Mouse (Mus musculus) MEL (cell line): ENCODE data around the gene Susd6. TPM values are rescaled to one million over a fixed set of nuclear protein-coding genes. Genes with fewer than 3 reads are reported as not detected.

Experiments
- DNase-seq: peaks from one replicate; pipeline ENCODE4 v3.0.0; 2011; ENCODE audit warnings: low read depth, low spot score
- H3K27ac ChIP-seq: 2 replicates; pipeline ENCODE4 v1.5.1; 2012; ENCODE audit warnings: low read depth, mild to moderate bottlenecking, control low read depth, low read length, moderate library complexity; ENCODE audit not compliant: control insufficient read depth
- H3K27me3 ChIP-seq, 2 experiments: fragments of 150-350 bp in 1 of 2; sonication (generic) in 1 of 2; 2 replicates each; pipeline ENCODE4 v1.6.1; 2012; ENCODE audit warnings: low read length in 2 of 2, mild to moderate bottlenecking in 2 of 2, improper control_type of control experiment in 1 of 2, moderate library complexity in 1 of 2; ENCODE audit not compliant: insufficient read depth in 2 of 2, control insufficient read depth in 1 of 2
- H3K36me3 ChIP-seq, 2 experiments: 2 replicates each; pipeline ENCODE4 v1.6.1; 2012 to 2014; ENCODE audit warnings: low read length in 2 of 2, improper control_type of control experiment in 1 of 2, inconsistent platforms in 1 of 2, mild to moderate bottlenecking in 1 of 2; ENCODE audit not compliant: insufficient read depth in 2 of 2, control insufficient read depth in 1 of 2
- H3K4me1 ChIP-seq, 2 experiments: fragments of 150-350 bp in 1 of 2; sonication (generic) in 1 of 2; 2 replicates each; pipeline ENCODE4 v1.6.1; 2012; ENCODE audit warnings: low read length in 2 of 2, improper control_type of control experiment in 1 of 2, mild to moderate bottlenecking in 1 of 2; ENCODE audit not compliant: insufficient read depth in 2 of 2, control insufficient read depth in 1 of 2
- H3K4me3 ChIP-seq, 2 experiments: fragments of 150-350 bp in 1 of 2; sonication (generic) in 1 of 2; 2 replicates each; pipeline ENCODE4 v1.5.1; 2012; ENCODE audit warnings: low read depth in 2 of 2, low read length in 2 of 2, mild to moderate bottlenecking in 2 of 2, moderate library complexity in 2 of 2, control low read depth in 1 of 2, improper control_type of control experiment in 1 of 2; ENCODE audit not compliant: control insufficient read depth in 1 of 2, insufficient read depth in 1 of 2
- H3K79me2 ChIP-seq: 2 replicates; pipeline ENCODE4 v1.6.1; 2012; ENCODE audit warnings: mild to moderate bottlenecking, low read length, moderate library complexity; ENCODE audit not compliant: control insufficient read depth, poor library complexity, insufficient read depth
- H3K9ac ChIP-seq: 2 replicates; pipeline ENCODE4 v1.6.1; 2012; ENCODE audit warnings: low read depth, mild to moderate bottlenecking, control low read depth, low read length, moderate library complexity; ENCODE audit not compliant: control insufficient read depth, poor library complexity, severe bottlenecking
- H3K9me3 ChIP-seq: fragments of 150-350 bp; sonication (generic); replicated peaks from 2 replicates; pipeline ENCODE4 v1.6.1; 2012; ENCODE audit warnings: mild to moderate bottlenecking, low read length, improper control_type of control experiment, moderate library complexity; ENCODE audit not compliant: insufficient read depth
- CTCF ChIP-seq, 3 experiments: IDR thresholded peaks in 2 of 3; conservative IDR thresholded peaks in 1 of 3; 2 replicates each; pipeline ENCODE4 v1.5.1; 2011 to 2012; ENCODE audit warnings: low read length in 3 of 3, low read depth in 2 of 3, mild to moderate bottlenecking in 2 of 3, improper control_type of control experiment in 1 of 3, inconsistent platforms in 1 of 3, mixed read lengths in 1 of 3, moderate library complexity in 1 of 3; ENCODE audit not compliant: control insufficient read depth in 1 of 3, insufficient read depth in 1 of 3, poor library complexity in 1 of 3, severe bottlenecking in 1 of 3
- ELF1 ChIP-seq: IDR thresholded peaks from 2 replicates; pipeline ENCODE4 v1.6.1; 2014; ENCODE audit warnings: low read depth, mild to moderate bottlenecking, inconsistent platforms, low read length, improper control_type of control experiment, moderate library complexity
- EP300 ChIP-seq, 2 experiments: IDR thresholded peaks; 2 replicates each; pipeline ENCODE4 v1.6.1; 2011; ENCODE audit warnings: improper control_type of control experiment in 2 of 2, low read length in 2 of 2, low read depth in 1 of 2, mild to moderate bottlenecking in 1 of 2
- GABPA ChIP-seq: IDR thresholded peaks from 2 replicates; pipeline ENCODE4 v1.6.1; 2012; ENCODE audit warnings: low read depth, mild to moderate bottlenecking, inconsistent platforms, low read length, improper control_type of control experiment, moderate library complexity
- JUND ChIP-seq: IDR thresholded peaks from 2 replicates; pipeline ENCODE4 v1.6.1; 2011; ENCODE audit warnings: low read depth, mild to moderate bottlenecking, improper control_type of control experiment, low read length
- KAT2A ChIP-seq: conservative IDR thresholded peaks from 2 replicates; pipeline ENCODE4 v1.6.1; 2012; ENCODE audit warnings: low read depth, low read length, improper control_type of control experiment, inconsistent platforms
- MAX ChIP-seq: IDR thresholded peaks from 2 replicates; pipeline ENCODE4 v1.6.1; 2011; ENCODE audit warnings: low read length, improper control_type of control experiment
- MAZ ChIP-seq: IDR thresholded peaks from 2 replicates; pipeline ENCODE4 v1.6.1; 2012; ENCODE audit warnings: low read depth, mild to moderate bottlenecking, inconsistent platforms, low read length, improper control_type of control experiment
- MEF2A ChIP-seq: IDR thresholded peaks from 2 replicates; pipeline ENCODE4 v1.6.1; 2014; ENCODE audit warnings: low read depth, mild to moderate bottlenecking, inconsistent platforms, low read length, improper control_type of control experiment; ENCODE audit not compliant: poor library complexity, insufficient replicate concordance, severe bottlenecking; ENCODE audit errors: extremely low read depth
- MYB ChIP-seq: IDR thresholded peaks from 2 replicates; pipeline ENCODE4 v1.6.1; 2011; ENCODE audit warnings: mild to moderate bottlenecking, low read depth, low read length, improper control_type of control experiment
- MYC ChIP-seq: IDR thresholded peaks from 2 replicates; pipeline ENCODE4 v1.6.1; 2011; ENCODE audit warnings: low read depth, mild to moderate bottlenecking, low read length, improper control_type of control experiment, moderate library complexity
- NRF1 ChIP-seq: IDR thresholded peaks from 2 replicates; pipeline ENCODE4 v1.6.1; 2014; ENCODE audit warnings: low read depth, mild to moderate bottlenecking, inconsistent platforms, low read length, improper control_type of control experiment, moderate library complexity; ENCODE audit not compliant: poor library complexity, insufficient read depth, severe bottlenecking
- POLR2AphosphoS5 ChIP-seq: IDR thresholded peaks from 2 replicates; pipeline ENCODE4 v1.6.1; 2012; ENCODE audit warnings: low read depth, borderline replicate concordance, mild to moderate bottlenecking, inconsistent platforms, low read length, moderate library complexity, mixed read lengths
- RAD21 ChIP-seq: IDR thresholded peaks from 2 replicates; pipeline ENCODE4 v1.6.1; 2011; ENCODE audit warnings: mild to moderate bottlenecking, low read depth, low read length, improper control_type of control experiment
- SIN3A ChIP-seq: IDR thresholded peaks from 2 replicates; pipeline ENCODE4 v1.6.1; 2012; ENCODE audit warnings: low read length, improper control_type of control experiment, inconsistent platforms
- TAL1 ChIP-seq: IDR thresholded peaks from 2 replicates; pipeline ENCODE4 v1.6.1; 2012; ENCODE audit warnings: mild to moderate bottlenecking, inconsistent platforms, low read length, moderate library complexity, mixed read lengths
- UBTF ChIP-seq: IDR thresholded peaks from 2 replicates; pipeline ENCODE4 v1.6.1; 2012; ENCODE audit warnings: low read depth, mild to moderate bottlenecking, inconsistent platforms, low read length, improper control_type of control experiment, moderate library complexity, borderline replicate concordance; ENCODE audit not compliant: insufficient read depth
- USF1 ChIP-seq: IDR thresholded peaks from 2 replicates; pipeline ENCODE4 v1.6.1; 2014; ENCODE audit warnings: low read depth, mild to moderate bottlenecking, inconsistent platforms, low read length, improper control_type of control experiment, moderate library complexity
- ZMIZ1 ChIP-seq: IDR thresholded peaks from 2 replicates; pipeline ENCODE4 v1.6.1; 2012; ENCODE audit warnings: low read depth, mild to moderate bottlenecking, inconsistent platforms, low read length, improper control_type of control experiment, moderate library complexity
- ZNF384 ChIP-seq: IDR thresholded peaks from 2 replicates; pipeline ENCODE4 v1.6.1; 2012; ENCODE audit warnings: low read depth, mild to moderate bottlenecking, inconsistent platforms, low read length, improper control_type of control experiment
- polyA plus RNA-seq, 2 experiments: library from polyadenylated mRNA; stranded (reverse) in 1 of 2; unstranded in 1 of 2; fragments of >175 nt in 1 of 2; fragments of >200 nt in 1 of 2; gene quantifications; 2 replicates each; pipeline versions ENCODE4 v1.2.1 to v1.2.4; 2012; ENCODE audit warnings: low replicate concordance in 2 of 2, low read depth in 1 of 2; ENCODE audit not compliant: insufficient read length in 2 of 2, insufficient read depth in 1 of 2, missing spikeins in 1 of 2
- total RNA-seq: library from RNA; depleted of rRNA; stranded (reverse); fragments of 300-350 nt; gene quantifications from 2 replicates; pipeline ENCODE4 v1.2.3, GENCODE M21; 2012

The Susd6 gene
- total and polyA plus RNA-seq, 3 experiments: 12.2 to 22.4 TPM; not detected in 1

DNA sequence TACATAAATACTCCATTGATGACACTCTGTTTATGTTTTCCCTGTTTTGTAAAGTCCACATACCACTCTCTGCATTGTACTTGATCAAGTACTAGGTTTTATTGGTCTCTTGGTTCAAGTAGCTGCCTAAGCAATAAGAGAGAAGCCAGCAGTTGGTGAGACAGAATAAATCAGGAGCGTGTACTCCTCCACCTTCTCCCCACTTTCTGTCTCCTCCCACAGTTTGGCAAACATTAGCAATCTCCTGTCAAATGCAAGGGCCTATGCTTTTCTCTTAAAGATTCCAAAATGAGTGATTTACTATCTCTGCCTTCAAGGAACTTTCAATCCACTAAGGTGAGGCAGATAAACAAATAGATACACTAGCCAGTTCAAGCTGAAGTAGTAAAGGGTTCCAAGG is 33.9 kb downstream of the Susd6 start:
- Histone ChIP-seq H3K9ac (no peak overlapping the region), H3K9me3 (no peaks in the 10 kb centered on the region), H3K79me2 (peaks cover 28% of the 10 kb centered on the region)
- TF ChIP-seq GABPA: no peak
- TF ChIP-seq MYB: no peak
- TF ChIP-seq CTCF (IDR thresholded peaks at IDR 0.05 in 2 of 3, conservative IDR thresholded peaks at IDR 0.05 in 1 of 3; ENCODE audit: control insufficient read depth in 1 of 3, insufficient read depth in 1 of 3, low read depth in 2 of 3, low read length in 3 of 3, poor library complexity in 1 of 3, severe bottlenecking in 1 of 3): no peak
- no peak for TF ChIP-seq MYC
- no peak for TF ChIP-seq ZMIZ1
- no peak for TF ChIP-seq EP300 (IDR thresholded peaks at IDR 0.05; ENCODE audit: low read depth in 1 of 2, low read length in 2 of 2)
- no peak for TF ChIP-seq ZNF384
- no peak for TF ChIP-seq POLR2AphosphoS5
- TF ChIP-seq TAL1: no peak
- TF ChIP-seq MAX: no peak
- no peak for TF ChIP-seq RAD21
- TF ChIP-seq, all 39 proteins: peak for 0
- no peak overlapping the region for H3K27ac ChIP-seq
- DNase-seq: no peak
- H3K36me3 ChIP-seq: peaks cover 5 to 45% of the 10 kb centered on the region in 2 experiments
- peaks cover 13 to 23% of the 10 kb centered on the region in 2 experiments for H3K4me1 ChIP-seq
- H3K27me3 ChIP-seq: no peaks in the 10 kb centered on the region
- no peak overlapping the region for H3K4me3 ChIP-seq

DNA sequence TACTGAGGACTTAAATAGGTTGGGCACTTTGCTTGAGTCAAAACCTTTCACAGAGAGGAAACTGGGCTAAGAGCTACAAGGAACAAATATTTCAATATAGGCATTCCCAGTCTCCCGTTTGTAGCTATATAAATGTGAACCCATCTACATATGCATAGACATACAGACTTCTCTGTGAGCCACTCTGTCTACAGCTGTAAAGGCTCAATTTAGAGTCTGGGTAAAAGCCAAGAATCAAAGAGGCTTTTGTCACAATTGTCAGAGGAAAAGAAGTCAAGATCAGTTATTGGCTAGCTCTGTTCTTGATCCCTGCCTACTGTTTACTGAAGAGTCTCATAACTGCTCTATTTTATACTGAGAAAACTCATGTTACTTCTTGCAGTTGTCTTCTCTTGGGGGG is 36.1 kb downstream of the Susd6 start:
- no peak for DNase-seq
- H3K4me3 ChIP-seq: no peak overlapping the region
- H3K36me3 ChIP-seq: peaks cover 11 to 38% of the 10 kb centered on the region in 2 experiments
- H3K27ac ChIP-seq: no peak overlapping the region
- H3K79me2 ChIP-seq: peaks cover 13% of the 10 kb centered on the region
- TF ChIP-seq ZNF384 (no peak), MEF2A (no peak), MAZ (no peak), SIN3A (no peak), ELF1 (no peak), JUND (no peak), TAL1 (no peak), EP300 (IDR thresholded peaks at IDR 0.05; ENCODE audit: low read depth in 1 of 2, low read length in 2 of 2) (no peak), USF1 (no peak), NRF1 (no peak), UBTF (no peak), KAT2A (no peak)
- no peaks in the 10 kb centered on the region for H3K9me3 ChIP-seq
- H3K27me3 ChIP-seq: no peaks in the 10 kb centered on the region
- peaks cover 14 to 18% of the 10 kb centered on the region in 2 experiments for H3K4me1 ChIP-seq
- H3K9ac ChIP-seq: no peak overlapping the region
